Mouse (Mus musculus) CD4-positive naive resting alpha-beta T cell, adult 57 days (primary cell): Measurements from ENCODE around the gene Ddx54. TPM values are rescaled to one million over a fixed set of nuclear protein-coding genes. Genes with fewer than 3 reads are reported as not detected.

Experiments
- total RNA-seq: library from RNA; stranded (reverse); gene quantifications from one replicate; pipeline ENCODE4 v1.2.4, GENCODE M21; 2023

The Ddx54 gene
- 118 TPM for total RNA-seq

DNA sequence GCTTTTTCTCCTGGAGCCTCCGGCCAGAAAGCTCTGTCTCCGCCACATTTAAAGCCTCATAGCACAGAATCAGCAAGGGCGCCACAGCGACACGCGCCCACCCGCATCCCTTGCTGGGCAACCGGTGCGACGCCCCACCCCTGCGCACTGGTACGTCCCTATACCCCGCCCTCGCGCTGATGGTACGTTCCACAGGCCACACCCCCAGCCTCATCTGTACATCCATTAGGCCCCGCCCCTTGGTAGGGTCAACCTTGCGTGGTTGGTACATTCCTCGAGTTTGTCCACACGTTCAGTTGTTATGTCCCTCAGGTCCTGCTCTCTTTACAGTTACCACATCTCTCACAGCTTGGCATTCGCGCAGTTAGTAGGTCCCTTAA, at the start of gene Ddx54, which contains the start of gene Rita1:
Gene Ddx54, plus strand, starts transcription at position 298 of the 380 bp plus-strand sequence.
Gene Rita1, minus strand, starts transcription at position 148 of the 380 bp plus-strand sequence.

DNA sequence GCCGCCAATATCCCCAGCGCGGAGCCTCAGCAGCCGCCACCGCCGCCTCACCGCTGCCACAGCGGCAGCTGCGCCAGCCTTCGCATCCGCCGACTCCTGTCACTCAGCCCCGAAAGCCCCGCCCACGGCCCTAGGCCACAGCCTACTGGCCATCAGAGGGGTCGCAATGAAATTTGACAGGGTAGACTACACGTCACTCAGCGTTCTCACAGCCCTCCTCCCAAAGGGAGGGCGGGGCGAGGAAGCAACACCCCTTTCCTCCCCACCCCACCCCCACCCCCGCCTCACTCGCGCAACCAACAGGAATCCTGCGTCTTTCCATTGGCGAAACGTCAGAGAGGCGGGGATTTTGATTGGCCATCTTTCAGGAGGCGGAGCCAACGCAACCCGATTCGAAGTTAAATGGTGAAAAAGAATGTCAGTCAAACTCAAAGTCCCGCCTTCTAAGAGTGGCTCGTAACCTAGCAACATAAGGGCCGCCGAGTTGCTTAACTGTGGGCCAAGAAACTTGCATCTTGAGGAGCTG, 23.9 kb upstream of the Ddx54 start, which contains the start of the genes Tpcn1 and Iqcd:
Gene Tpcn1, minus strand, starts transcription at position 105 of the 526 bp plus-strand sequence.
Gene Iqcd, plus strand, starts transcription at position 448 of the 526 bp plus-strand sequence.

DNA sequence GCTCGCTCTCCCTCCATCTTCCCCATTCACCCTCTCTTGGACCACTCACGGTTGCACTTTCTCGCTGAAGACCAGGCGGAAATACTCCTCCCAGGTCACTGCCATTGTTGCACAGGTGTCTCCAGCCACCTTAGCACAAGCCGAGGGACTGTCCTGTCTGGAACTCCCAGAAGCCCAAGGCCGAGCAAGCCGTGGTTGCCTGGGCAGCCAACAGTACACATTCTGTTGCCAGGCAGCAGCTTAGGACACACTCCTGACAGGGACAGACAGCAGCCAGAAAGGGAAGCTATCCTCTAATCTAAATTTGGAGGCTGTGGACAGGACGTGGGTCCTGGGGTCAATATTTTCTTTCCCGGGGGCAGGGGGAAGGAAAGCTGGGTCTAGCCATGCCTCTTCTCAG, 21.6 kb downstream of the Ddx54 start, which contains the start of gene Cfap73:
Gene Cfap73, minus strand, starts transcription at position 105 of the 400 bp plus-strand sequence.

DNA sequence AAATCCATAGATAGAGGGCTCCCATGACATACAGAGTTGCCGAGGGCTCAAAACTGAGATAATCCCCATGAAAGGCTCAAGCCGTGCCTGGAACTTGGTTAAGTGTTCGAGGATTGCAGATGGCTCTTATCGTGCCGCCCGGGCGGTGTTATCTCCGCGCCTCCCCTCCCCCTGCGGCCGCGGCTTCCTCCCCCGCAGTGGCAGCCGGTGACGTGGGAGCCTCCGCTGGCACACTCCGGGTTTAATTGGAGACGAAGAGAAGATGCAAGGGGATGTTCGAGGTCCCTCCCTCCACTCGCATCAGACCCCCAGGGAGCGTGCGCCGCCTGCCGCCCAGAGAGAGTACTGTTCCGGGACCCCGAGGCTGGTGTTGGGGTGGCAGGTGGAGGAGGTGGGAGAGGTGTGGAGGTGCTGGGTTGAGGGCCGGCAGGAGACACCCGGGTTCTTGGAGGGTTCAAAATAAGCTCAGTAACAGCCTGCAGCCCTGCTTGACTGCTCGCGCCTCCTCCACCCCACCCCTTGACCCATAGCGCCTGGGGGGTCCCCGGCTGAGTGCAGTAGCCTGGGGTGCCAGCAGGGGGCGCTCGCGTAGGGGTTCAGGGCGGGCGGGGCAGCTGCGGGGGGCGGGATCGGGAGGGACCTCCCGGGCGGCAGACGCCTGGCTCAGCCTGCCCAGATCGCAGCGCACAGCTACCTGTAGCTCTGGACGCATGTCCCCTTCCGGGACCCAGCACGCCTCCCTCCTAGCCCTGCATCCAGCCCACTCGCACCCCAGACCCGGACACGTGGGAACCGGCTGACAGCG, 36.2 kb downstream of the Ddx54 start, which contains the start of gene Rasal1:
Gene Rasal1, plus strand, starts transcription at position 244 of the 805 bp plus-strand sequence.

Other genes starting within 250 kb of the Ddx54 start
- not detected for gene Lhx5, start 181.0 kb upstream of the Ddx54 start, total RNA-seq
- not detected for gene Sdsl, start 139.9 kb upstream of the Ddx54 start, total RNA-seq
- not detected for gene Sds, start 136.2 kb upstream of the Ddx54 start, total RNA-seq
- gene Plbd2, start 109.1 kb upstream of the Ddx54 start, total RNA-seq: 18.9 TPM
- 6.1 TPM for gene Slc8b1, start 101.6 kb upstream of the Ddx54 start, total RNA-seq
- gene Tpcn1, start 24.1 kb upstream of the Ddx54 start, total RNA-seq: 65.6 TPM
- gene Iqcd, start 23.7 kb upstream of the Ddx54 start, total RNA-seq: 1.2 TPM
- 5.7 TPM for gene Rita1, start 150 bp upstream of the Ddx54 start, total RNA-seq
- not detected for gene Cfap73, start 21.5 kb downstream of the Ddx54 start, total RNA-seq
- 34.9 TPM for gene Rasal1, start 36.1 kb downstream of the Ddx54 start, total RNA-seq
- 261 TPM for gene Dtx1, start 99.2 kb downstream of the Ddx54 start, total RNA-seq
- 9.4 TPM for gene Oas2, start 137.1 kb downstream of the Ddx54 start, total RNA-seq
- 5.1 TPM for gene Oas3, start 164.9 kb downstream of the Ddx54 start, total RNA-seq
- gene Oas1e, start 182.8 kb downstream of the Ddx54 start, total RNA-seq: not detected
- gene Oas1c, start 199.8 kb downstream of the Ddx54 start, total RNA-seq: 12.6 TPM
- not detected for gene Oas1f, start 234.6 kb downstream of the Ddx54 start, total RNA-seq
- gene Oas1h, start 248.7 kb downstream of the Ddx54 start, total RNA-seq: not detected